Mouse (Mus musculus) forebrain, embryonic 14.5 days (tissue): Measurements from ENCODE around the gene Chrnb1. TPM values are rescaled to one million over a fixed set of nuclear protein-coding genes. Genes with fewer than 3 reads are reported as not detected.

Source experiments
- ATAC-seq: fragments of 200-750 bp; cut with Nextera tagmentation; 2 replicates; pipeline ENCODE4 v1.8.0; 2017; ENCODE audit warnings: mild to moderate bottlenecking, moderate library complexity
- DNase-seq: peaks from one replicate; pipeline ENCODE4 v3.0.0-alpha.2; 2015; ENCODE audit warnings: low spot score
- H3K27ac ChIP-seq: fragments of 300-500 bp; sonication (generic); 2 replicates; pipeline ENCODE4 v1.5.1; 2014; ENCODE audit warnings: low read depth, mild to moderate bottlenecking, control low read depth, low read length, moderate library complexity
- H3K27me3 ChIP-seq: fragments of 300-500 bp; sonication (generic); replicated peaks from 2 replicates; pipeline ENCODE4 v1.6.1; 2014; ENCODE audit warnings: low read length, control low read depth, mixed read lengths; ENCODE audit not compliant: control insufficient read depth, insufficient read depth
- H3K36me3 ChIP-seq: fragments of 300-500 bp; sonication (generic); 2 replicates; pipeline ENCODE4 v1.6.1; 2014; ENCODE audit warnings: low read length, control low read depth; ENCODE audit not compliant: control insufficient read depth, insufficient read depth
- H3K4me1 ChIP-seq: fragments of 300-500 bp; sonication (generic); 2 replicates; pipeline ENCODE4 v1.6.1; 2014; ENCODE audit warnings: antibody characterized with exemption, low read length, control low read depth; ENCODE audit not compliant: control insufficient read depth, insufficient read depth
- H3K4me2 ChIP-seq: fragments of 300-500 bp; sonication (generic); 2 replicates; pipeline ENCODE4 v1.6.1; 2014; ENCODE audit warnings: mild to moderate bottlenecking, control low read depth, low read length
- H3K4me3 ChIP-seq: fragments of 300-500 bp; sonication (generic); 2 replicates; pipeline ENCODE4 v1.5.1; 2014; ENCODE audit warnings: low read depth, low read length, control low read depth
- H3K9ac ChIP-seq: fragments of 300-500 bp; sonication (generic); 2 replicates; pipeline ENCODE4 v1.6.1; 2014; ENCODE audit warnings: mild to moderate bottlenecking, low read length, control low read depth, moderate library complexity
- H3K9me3 ChIP-seq: fragments of 300-500 bp; sonication (generic); replicated peaks from 2 replicates; pipeline ENCODE4 v1.6.1; 2016; ENCODE audit warnings: low read length, control low read depth, mixed read lengths; ENCODE audit not compliant: control insufficient read depth
- WGBS: fragments of 180-500 bp; shearing (Covaris S2); extraction: QIAGEN DNeasy Blood & Tissue Kit; methylation state at CpG from one replicate; pipeline ENCODE4 v1.1.7; 2014; 5-methylcytosine and 5-hydroxymethylcytosine counted together
- polyA plus RNA-seq: library from polyadenylated mRNA; unstranded; fragments of >200 nt; fragmentation: Nextera tagmentation; extraction: Ambion mirVana; gene quantifications from 2 replicates; pipeline ENCODE4 v1.2.1, GENCODE M21; 2014

Chrnb1 gene
- 0.68 and 1.4 TPM in 2 replicates for polyA plus RNA-seq

GRCm38 (mm10) chr11:69795168-69795982 is at the start of gene Chrnb1:
Gene Chrnb1, minus strand, starts transcription at chr11:69795943.
- H3K4me2 ChIP-seq: peak within 1 kb of the TSS; percentile 75
- no peaks in the 10 kb centered on the region for H3K36me3 ChIP-seq
- no peaks in the 10 kb centered on the region; the same call in 1 of the 2 replicates for H3K27me3 ChIP-seq
- H3K27ac ChIP-seq: no peak within 1 kb of the TSS
- DNase-seq (peak; percentile 96), ATAC-seq (peak; percentile 93)
- H3K9me3 ChIP-seq: no peaks in the 10 kb centered on the region
- peak within 1 kb of the TSS; percentile 37 for H3K4me3 ChIP-seq
- peak within 1 kb of the TSS; percentile 52 for H3K9ac ChIP-seq
- H3K4me1 ChIP-seq: peaks cover 15% of the 10 kb centered on the region
- whole genome bisulfite sequencing: 3% methylated on average over 52 of the region's 52 CpGs

DNA sequence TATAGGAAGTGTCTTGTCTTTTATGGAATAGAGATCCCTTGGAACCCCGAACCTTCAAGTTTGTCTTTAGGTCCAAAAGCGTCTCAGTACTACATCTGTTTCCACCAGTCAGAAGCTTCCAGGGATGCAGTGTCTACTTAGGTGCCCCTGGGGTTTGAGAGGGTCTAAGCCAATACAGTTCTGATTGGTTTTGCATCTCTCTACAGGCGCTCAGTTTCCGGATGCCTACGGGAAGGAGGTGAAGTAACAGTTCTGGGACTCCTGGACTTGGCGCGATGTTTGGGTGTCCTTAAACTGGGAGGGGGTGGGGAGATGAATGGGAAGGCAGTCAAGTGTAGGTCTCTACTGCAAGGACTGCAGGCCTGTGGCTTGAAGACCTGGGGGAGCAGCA is 43.0 kb upstream of the Chrnb1 start:
- Histone ChIP-seq H3K4me3 (peak overlapping the region; percentile 90), H3K36me3 (peaks cover 3% of the 10 kb centered on the region; the same call in 1 of the 2 replicates), H3K9ac (peak overlapping the region; percentile 98), H3K9me3 (no peaks in the 10 kb centered on the region), H3K4me1 (peaks cover 29% of the 10 kb centered on the region), H3K27me3 (no peaks in the 10 kb centered on the region), H3K27ac (peak overlapping the region; percentile 95), H3K4me2 (peak overlapping the region; percentile 96)
- 3% methylated on average over 7 of the region's 7 CpGs for WGBS
- DNase-seq (peak; percentile 46), ATAC-seq (peak; percentile 2; the same call in 1 of the 2 replicates)

DNA sequence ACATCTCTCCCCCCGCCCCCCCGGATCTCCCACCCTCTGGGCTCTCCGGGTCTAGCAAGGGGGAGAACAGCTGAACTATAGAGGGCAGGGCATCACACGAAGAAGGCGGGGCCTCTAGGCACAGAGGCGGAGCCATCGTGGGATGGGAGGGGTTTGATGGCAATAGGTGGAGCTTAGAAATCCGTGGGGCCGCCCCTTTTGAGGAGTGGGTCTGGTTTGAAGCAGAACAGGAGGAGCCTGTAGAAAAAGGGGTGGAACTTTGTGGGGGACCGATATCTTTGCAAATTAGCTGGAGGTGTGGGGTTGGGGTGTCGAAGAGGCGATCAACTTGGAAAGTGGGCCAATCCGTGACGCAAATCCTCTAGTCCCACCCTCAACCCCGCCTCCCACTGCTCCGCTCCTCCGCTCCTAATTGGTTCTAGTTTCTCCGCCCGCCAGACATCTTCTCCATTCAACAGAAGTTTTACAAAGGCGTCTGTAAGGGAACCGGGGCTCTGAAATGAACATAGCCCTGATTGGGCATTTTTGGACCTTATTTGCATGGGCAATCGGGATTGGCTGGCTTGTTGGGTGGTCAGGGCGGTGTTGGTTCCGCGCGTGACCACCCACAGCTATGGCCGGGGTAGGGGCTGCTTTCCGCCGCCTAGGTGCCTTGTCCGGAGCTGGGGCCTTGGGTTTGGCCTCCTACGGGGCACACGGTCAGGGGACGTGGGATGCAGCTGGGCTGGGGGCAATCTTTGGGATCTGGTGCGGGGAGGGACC is 42.4 kb upstream of the Chrnb1 start, which contains the start of gene Tmem256:
TSS of gene Tmem256 (plus strand) at position 563 of the 762 bp plus-strand sequence.
- H3K27me3 ChIP-seq: no peaks in the 10 kb centered on the region
- H3K4me3 ChIP-seq: peak within 1 kb of the TSS; percentile 90
- DNase-seq: peak; percentile 99
- peak within 1 kb of the TSS; percentile 98 for H3K9ac ChIP-seq
- peak within 1 kb of the TSS; percentile 96 for H3K4me2 ChIP-seq
- H3K36me3 ChIP-seq: peaks cover 9% of the 10 kb centered on the region
- H3K27ac ChIP-seq: peak within 1 kb of the TSS; percentile 95
- WGBS: under 1% methylated on average over 34 of the region's 34 CpGs
- peaks cover 30% of the 10 kb centered on the region for H3K4me1 ChIP-seq
- H3K9me3 ChIP-seq: no peaks in the 10 kb centered on the region
- peak; percentile 90 for ATAC-seq

- Histone ChIP-seq H3K36me3 (peaks cover 14% of the 10 kb centered on the region), H3K27ac (peak within 1 kb of the TSS; percentile 95), H3K4me1 (peaks cover 30% of the 10 kb centered on the region), H3K9ac (peak within 1 kb of the TSS; percentile 98), H3K4me2 (peak within 1 kb of the TSS; percentile 96), H3K9me3 (no peaks in the 10 kb centered on the region), H3K27me3 (no peaks in the 10 kb centered on the region), H3K4me3 (peak within 1 kb of the TSS; percentile 90)
- DNase-seq (no peak), ATAC-seq (peak; percentile 73; the same call in 1 of the 2 replicates)
- under 1% methylated on average over 19 of the region's 32 CpGs for WGBS
Observed at GRCm38 (mm10) chr11:69837604-69837951, 41.8 kb upstream of the Chrnb1 start, which contains the start of gene Nlgn2. Gene Nlgn2, minus strand, starts transcription at chr11:69837784.

DNA sequence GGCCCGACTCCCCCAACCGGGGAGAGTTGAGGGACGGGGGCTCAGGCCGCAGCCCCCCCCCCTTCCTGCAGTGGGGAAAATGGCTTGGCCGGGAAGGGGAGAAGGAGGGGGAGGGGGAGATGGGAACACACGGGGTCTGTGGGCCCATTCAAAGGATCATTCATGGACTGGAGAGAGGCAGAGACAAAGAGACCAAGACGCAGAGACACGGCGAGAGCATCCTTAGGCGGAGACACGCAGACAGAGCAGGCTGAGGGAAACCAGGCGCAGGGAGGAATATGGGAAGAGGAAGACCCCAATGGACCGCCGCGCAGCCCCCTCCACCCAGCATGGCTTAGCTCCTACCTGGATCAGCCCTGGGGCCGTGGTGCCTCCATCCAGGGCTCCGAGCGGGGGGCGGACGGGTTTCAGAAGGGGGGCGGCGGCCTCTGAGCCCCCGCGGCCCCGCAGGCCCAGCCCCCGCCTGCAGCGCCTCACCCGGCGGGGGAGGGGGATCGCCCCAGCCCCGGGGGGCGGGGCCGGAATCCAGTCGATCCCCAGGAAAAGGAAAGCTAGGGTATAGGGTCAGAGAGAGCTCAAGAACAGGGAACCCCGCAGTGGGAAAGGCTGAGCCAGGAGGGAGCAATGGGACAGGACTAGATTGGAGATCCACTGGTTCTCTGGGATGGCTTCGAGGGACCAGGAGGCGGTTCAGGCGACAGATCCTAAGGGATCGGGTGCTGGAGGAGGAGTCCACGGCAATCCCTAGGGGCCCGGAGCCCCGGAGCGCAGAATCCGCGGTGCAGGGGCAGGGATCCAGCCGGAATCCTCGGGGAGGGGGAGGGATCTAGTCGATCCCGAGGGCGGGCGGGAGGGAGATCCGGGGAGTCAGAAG is 41.2 kb upstream of the Chrnb1 start:
- no peaks in the 10 kb centered on the region for H3K27me3 ChIP-seq
- 0% methylated on average over 46 of the region's 52 CpGs for WGBS
- peaks cover 21% of the 10 kb centered on the region for H3K36me3 ChIP-seq
- peak; percentile 67 for DNase-seq
- no peaks in the 10 kb centered on the region for H3K9me3 ChIP-seq
- H3K4me3 ChIP-seq: peak overlapping the region; percentile 90
- H3K4me1 ChIP-seq: peaks cover 30% of the 10 kb centered on the region
- peak overlapping the region; percentile 98 for H3K9ac ChIP-seq
- peak overlapping the region; percentile 96 for H3K4me2 ChIP-seq
- H3K27ac ChIP-seq: peak overlapping the region; percentile 95
- ATAC-seq: peak; percentile 3

- WGBS: 6% methylated on average over 4 of the region's 4 CpGs
- no peak for DNase-seq
- H3K4me1 ChIP-seq: peaks cover 30% of the 10 kb centered on the region
Observed at GRCm38 (mm10) chr11:69835966-69836335, 40.2 kb upstream of the Chrnb1 start.

DNA sequence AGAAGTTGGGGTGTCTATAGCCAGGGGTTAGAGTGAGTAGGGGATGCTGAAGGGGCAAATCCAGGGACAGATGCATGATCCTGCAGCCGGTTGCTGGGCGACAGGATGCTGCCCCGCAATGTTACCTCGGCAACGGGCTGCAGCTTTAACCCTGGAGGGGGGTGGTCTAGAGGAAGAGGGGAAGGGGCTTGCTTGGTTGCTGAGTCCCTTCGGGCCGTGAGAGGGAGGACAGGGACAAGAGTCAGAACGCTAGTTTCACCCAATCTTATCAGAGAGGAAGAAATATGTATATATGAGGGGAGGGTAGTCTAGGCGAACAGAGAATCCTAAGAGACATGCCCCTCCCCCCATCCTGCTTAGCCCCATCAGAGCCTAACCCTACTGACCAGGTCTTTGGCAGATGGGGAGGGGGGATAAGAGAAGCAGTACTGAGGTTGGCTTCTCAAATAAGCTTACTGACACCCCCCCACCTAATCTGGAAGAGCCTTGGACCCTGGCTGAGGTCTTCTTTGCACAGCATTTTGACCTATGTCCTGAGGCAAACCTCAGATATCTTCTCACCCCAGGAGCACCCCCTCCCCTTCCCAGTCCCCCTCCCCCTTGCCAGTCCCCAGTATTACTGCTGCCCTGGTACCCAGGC is 39.7 kb upstream of the Chrnb1 start:
- Histone ChIP-seq H3K9ac (peak overlapping the region; percentile 98), H3K4me2 (peak overlapping the region; percentile 96), H3K27ac (peak overlapping the region; percentile 17; the same call in 1 of the 2 replicates), H3K9me3 (no peaks in the 10 kb centered on the region), H3K4me3 (peak overlapping the region; percentile 90), H3K27me3 (no peaks in the 10 kb centered on the region), H3K4me1 (peaks cover 30% of the 10 kb centered on the region), H3K36me3 (peaks cover 31% of the 10 kb centered on the region)
- DNase-seq: peak; percentile 24
- no peak for ATAC-seq
- 4% methylated on average over 9 of the region's 9 CpGs for WGBS

More at GRCm38 (mm10) chr11:69835966-69836335, 40.2 kb upstream of the Chrnb1 start:
- Histone ChIP-seq H3K27ac (peak overlapping the region; percentile 95), H3K4me3 (peak overlapping the region; percentile 90), H3K36me3 (peaks cover 28% of the 10 kb centered on the region), H3K9me3 (no peaks in the 10 kb centered on the region), H3K4me2 (peak overlapping the region; percentile 96), H3K9ac (peak overlapping the region; percentile 98), H3K27me3 (no peaks in the 10 kb centered on the region)
- no peak for ATAC-seq
